ENCODE assay signal across 8 mouse cellular contexts in genomic region chr12:76765354-76765851, GRCm38 (mm10). TPM values are rescaled to one million over a fixed set of nuclear protein-coding genes. Genes with fewer than 3 reads are reported as not detected.
DNase-seq lines count a peak whose midpoint lies in the region; ATAC-seq and TF ChIP-seq lines count a peak whose summit lies in the region.

Churc1 (plus strand) TSS chr12:76765538.
Fntb (plus strand) TSS chr12:76765589.

- peak; percentile 93 for ATAC-seq in embryonic facial prominence, embryonic 13.5 days (ENCODE audit: insufficient number of reproducible peaks, insufficient read depth, low FRiP score, low TSS enrichment, low read depth)
- ATAC-seq in limb, embryonic 13.5 days (ENCODE audit: low FRiP score, low read depth): peak; percentile 96
- ATAC-seq in midbrain, embryonic 16.5 days: peak; percentile 97

- H3K4me1 ChIP-seq in embryonic facial prominence, embryonic 13.5 days: peaks cover 9% of the 10 kb centered on the region; the same call in 1 of the 2 replicates
- peaks cover 4% of the 10 kb centered on the region for H3K4me1 ChIP-seq in heart, adult 2 months (ENCODE audit: control insufficient read depth, insufficient read depth, low read length)
- H3K4me1 ChIP-seq in limb, embryonic 13.5 days: peaks cover 6% of the 10 kb centered on the region
- H3K4me1 ChIP-seq in midbrain, embryonic 16.5 days (ENCODE audit: control insufficient read depth, insufficient read depth, low read length): peaks cover 7% of the 10 kb centered on the region

- H3K36me3 ChIP-seq in embryonic facial prominence, embryonic 13.5 days: no peaks in the 10 kb centered on the region
- H3K36me3 ChIP-seq in heart, adult 2 months (ENCODE audit: control insufficient read depth, insufficient read depth, low read length): no peaks in the 10 kb centered on the region
- no peaks in the 10 kb centered on the region for H3K36me3 ChIP-seq in limb, embryonic 13.5 days
- H3K36me3 ChIP-seq in midbrain, embryonic 16.5 days (ENCODE audit: control insufficient read depth, insufficient read depth, low read length): no peaks in the 10 kb centered on the region

- no peaks in the 10 kb centered on the region for H3K27me3 ChIP-seq in embryonic facial prominence, embryonic 13.5 days
- no peaks in the 10 kb centered on the region for H3K27me3 ChIP-seq in heart, adult 2 months (ENCODE audit: control insufficient read depth, insufficient read depth, low read length)
- no peaks in the 10 kb centered on the region for H3K27me3 ChIP-seq in limb, embryonic 13.5 days
- H3K27me3 ChIP-seq in midbrain, embryonic 16.5 days (ENCODE audit: control insufficient read depth, insufficient read depth, low read depth, low read length): no peaks in the 10 kb centered on the region

- H3K79me2 ChIP-seq in heart, adult 2 months (replicated peaks; ENCODE audit: control insufficient read depth, insufficient read depth, low read length): no peaks in the 10 kb centered on the region

- H3K9me3 ChIP-seq in embryonic facial prominence, embryonic 13.5 days: no peaks in the 10 kb centered on the region
- H3K9me3 ChIP-seq in limb, embryonic 13.5 days: no peaks in the 10 kb centered on the region
- H3K9me3 ChIP-seq in midbrain, embryonic 16.5 days (replicated peaks; ENCODE audit: control insufficient read depth, low read length, poor library complexity, severe bottlenecking): no peaks in the 10 kb centered on the region

- WGBS in embryonic facial prominence, embryonic 13.5 days: under 1% methylated on average over 31 of the region's 31 CpGs
- WGBS in heart, adult 2 months: under 1% methylated on average over 31 of the region's 31 CpGs
- WGBS in limb, embryonic 13.5 days: under 1% methylated on average over 31 of the region's 31 CpGs
- under 1% methylated on average over 31 of the region's 31 CpGs for WGBS in midbrain, embryonic 16.5 days

- peak within 1 kb of the TSS; percentile 78 for H3K9ac ChIP-seq in embryonic facial prominence, embryonic 13.5 days
- peak within 1 kb of the TSS; percentile 71 for H3K9ac ChIP-seq in heart, adult 2 months (ENCODE audit: low read depth, low read length)
- peak within 1 kb of the TSS; percentile 80 for H3K9ac ChIP-seq in limb, embryonic 13.5 days
- H3K9ac ChIP-seq in midbrain, embryonic 16.5 days (ENCODE audit: low read depth, low read length): peak within 1 kb of the TSS; percentile 68

- H3K4me2 ChIP-seq in embryonic facial prominence, embryonic 13.5 days: peak within 1 kb of the TSS; percentile 59
- peak within 1 kb of the TSS; percentile 66 for H3K4me2 ChIP-seq in limb, embryonic 13.5 days (replicated peaks)
- peak within 1 kb of the TSS; percentile 73 for H3K4me2 ChIP-seq in midbrain, embryonic 16.5 days (ENCODE audit: low read length)

- intact Hi-C loops in heart, adult 2 months (cut with DNase I): loop anchor here (5.0 to 10.0 kb wide), 3 partner anchors 72 to 361 kb away; partner anchors contain the start of gene Hspa2

- peak; percentile 76 for TF ChIP-seq EP300 in heart, adult 2 months (IDR thresholded peaks at IDR 0.05; ENCODE audit: insufficient read depth, low read depth, low read length)

- peak; percentile 94 for TF ChIP-seq POLR2A in heart, adult 2 months (IDR thresholded peaks at IDR 0.05; ENCODE audit: insufficient read depth, low read depth, low read length)

- H3K4me3 ChIP-seq in embryonic facial prominence, embryonic 13.5 days: peak within 1 kb of the TSS; percentile 61
- peak within 1 kb of the TSS; percentile 83 for H3K4me3 ChIP-seq in heart, adult 2 months
- H3K4me3 ChIP-seq in limb, embryonic 13.5 days: peak within 1 kb of the TSS; percentile 70
- peak within 1 kb of the TSS; percentile 51 for H3K4me3 ChIP-seq in midbrain, embryonic 16.5 days (ENCODE audit: low read depth, low read length)

- peak within 1 kb of the TSS; percentile 35 for H3K27ac ChIP-seq in embryonic facial prominence, embryonic 13.5 days
- peak within 1 kb of the TSS; percentile 100 for H3K27ac ChIP-seq in heart, adult 2 months
- H3K27ac ChIP-seq in limb, embryonic 13.5 days: peak within 1 kb of the TSS; percentile 53; the same call in 1 of the 2 replicates
- H3K27ac ChIP-seq in midbrain, embryonic 16.5 days (ENCODE audit: low read length): peak within 1 kb of the TSS; percentile 74

- peak; percentile 15; the same call in 1 of the 2 replicates for TF ChIP-seq CTCF in heart, adult 2 months (IDR thresholded peaks at IDR 0.05)

- DNase-seq in 3134 (ENCODE audit: extremely low read depth, insufficient read length, low spot score): peak; percentile 81
- DNase-seq in adrenal gland, postnatal 36 days: peak; percentile 92 to 94
- DNase-seq in heart, adult 2 months: peak; percentile 89 to 93
- peak; percentile 93 to 94 for DNase-seq in kidney, adult 8-10 months
- DNase-seq in spleen, postnatal 10 days (ENCODE audit: low spot score in 2 of 2): peak; percentile 93 to 98

RNA-seq across cellular contexts. Expression of gene Churc1, which starts in this region (rescaled TPM):
- 10 to 100 TPM; 77.8 to 87.4 TPM for total RNA-seq in adrenal gland, postnatal 36 days (2021)
- 90.1 and 96.4 TPM in 2 replicates for polyA plus RNA-seq in embryonic facial prominence, embryonic 13.5 days (2015; fragmentation: Nextera tagmentation; extraction: Ambion mirVana)
- 10 to 100 TPM; 76.2 to 87.3 TPM for total RNA-seq in heart, adult 2 months (2021)
- 96.7 and 183 TPM in 2 replicates for polyA plus RNA-seq in heart, adult 2 months (2012; rRNA removed)
- 104 and 107 TPM in 2 replicates for polyA plus RNA-seq in limb, embryonic 13.5 days (2015; fragmentation: Nextera tagmentation; extraction: Ambion mirVana)
- 108 and 118 TPM in 2 replicates for polyA plus RNA-seq in midbrain, embryonic 16.5 days (2015; fragmentation: Nextera tagmentation; extraction: Ambion mirVana)

RNA-seq across cellular contexts. Expression of gene Fntb, which starts in this region (rescaled TPM):
- 10 to 100 TPM; 12.5 to 13.2 TPM for total RNA-seq in adrenal gland, postnatal 36 days (2021)
- 41.5 and 41.8 TPM in 2 replicates for polyA plus RNA-seq in embryonic facial prominence, embryonic 13.5 days (2015; fragmentation: Nextera tagmentation; extraction: Ambion mirVana)
- 10 to 100 TPM; 12.6 to 13.7 TPM for total RNA-seq in heart, adult 2 months (2021)
- polyA plus RNA-seq in heart, adult 2 months (2012; rRNA removed): 19.1 and 20.2 TPM in 2 replicates
- polyA plus RNA-seq in limb, embryonic 13.5 days (2015; fragmentation: Nextera tagmentation; extraction: Ambion mirVana): 42.6 and 44.1 TPM in 2 replicates
- polyA plus RNA-seq in midbrain, embryonic 16.5 days (2015; fragmentation: Nextera tagmentation; extraction: Ambion mirVana): 41.6 and 42.9 TPM in 2 replicates

Comparison
In these comparisons a context has a peak if more than half of its experiments do, and no peak if none do; other contexts are left out.
1. Peak in every context shown above with its lines: DNase-seq, ATAC-seq, H3K4me3 ChIP-seq and H3K27ac ChIP-seq.
2. H3K27ac ChIP-seq: peak in every context shown above with its lines; median percentile 100 in heart, adult 2 months; 74 in midbrain, embryonic 16.5 days; 53 in limb, embryonic 13.5 days; 35 in embryonic facial prominence, embryonic 13.5 days.